Mouse (Mus musculus) mouse trophoblast stem cell (cell line): ENCODE measurements around the gene Slc47a2.

Source experiments
- in situ Hi-C, 2 experiments: fragments of 300-500 bp; cut with MseI, MboI; formaldehyde crosslinking; loops; 2 replicates in 1 of 2; 3 replicates in 1 of 2; pipeline ENCODE4 v1.15.1; 2025

Slc47a2 gene

GRCm38 (mm10) chr11:61342505-61343420, at the start of gene Slc47a2:
Gene Slc47a2, minus strand, starts transcription at chr11:61342860.
- in situ Hi-C loops: no loop called here

DNA sequence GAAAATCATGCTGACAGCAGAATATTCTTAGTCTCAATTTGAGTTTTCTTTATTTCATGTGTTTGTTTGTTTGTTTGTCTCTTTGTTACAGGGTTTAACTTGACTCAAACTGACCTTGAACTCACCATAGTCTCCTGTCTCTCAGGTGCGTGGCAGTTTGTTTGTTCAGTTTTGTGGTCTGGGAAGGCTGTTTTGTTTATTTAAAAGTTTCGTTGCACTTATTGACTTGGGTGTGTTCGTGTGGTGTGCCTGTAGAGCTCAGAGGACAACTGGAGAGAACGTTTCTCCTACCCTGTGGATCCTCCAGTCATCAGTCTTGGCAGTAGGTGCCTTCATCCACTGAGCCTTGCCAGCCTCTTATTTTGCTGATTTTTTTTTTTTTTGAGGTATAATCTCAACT, 46.3 kb upstream of the Slc47a2 start:
- in situ Hi-C loops: loop anchor here in 1 of 2 experiments (5.0 kb wide), 1 partner anchor 37 kb away; no protein-coding TSS in a partner anchor

GRCm38 (mm10) chr11:61388012-61388411, 45.4 kb upstream of the Slc47a2 start:
- in situ Hi-C loops: loop anchor here in 1 of 2 experiments (5.0 kb wide), 1 partner anchor 36 kb away; no protein-coding TSS in a partner anchor

DNA sequence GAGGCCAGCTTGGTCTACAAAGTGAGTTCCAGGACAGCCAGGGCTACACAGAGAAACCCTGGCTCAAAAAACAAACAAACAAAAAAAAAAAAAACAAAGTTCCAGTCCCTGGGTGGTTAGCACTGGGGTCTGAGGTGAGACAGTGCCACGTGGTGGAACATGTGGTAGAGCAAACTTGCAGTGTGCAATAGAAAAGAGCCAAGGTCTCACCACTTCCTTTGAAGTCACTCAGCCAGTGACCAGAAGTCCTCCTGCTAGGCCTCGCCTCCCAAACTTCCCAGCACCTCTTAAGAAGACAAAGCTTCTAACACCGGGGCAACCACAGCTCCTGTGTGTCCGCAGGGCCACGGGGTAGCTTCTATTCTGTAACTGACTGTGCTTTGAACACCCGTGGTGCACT, 44.6 kb upstream of the Slc47a2 start:
- in situ Hi-C loops: loop anchor here in 1 of 2 experiments (5.0 kb wide), 1 partner anchor 35 kb away; no protein-coding TSS in a partner anchor

DNA sequence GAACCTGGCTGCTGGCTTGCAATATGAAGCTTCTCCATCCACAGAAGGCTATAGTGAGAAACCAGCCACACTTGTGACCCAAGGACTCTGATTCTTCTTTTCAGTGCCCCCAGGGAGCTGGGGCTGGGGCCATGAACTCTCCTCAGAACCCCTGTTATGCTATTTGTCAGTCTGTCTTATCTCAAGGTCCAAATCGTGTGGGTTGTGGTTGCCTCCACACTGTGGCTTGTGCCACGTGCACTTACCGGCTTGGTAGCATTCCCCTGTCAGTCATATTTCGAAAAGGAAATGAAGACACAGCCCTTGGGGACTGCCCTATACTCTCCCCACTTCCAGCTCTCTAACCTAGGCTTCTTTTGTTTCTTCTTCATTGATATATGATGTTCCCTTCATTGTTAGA, 43.1 kb upstream of the Slc47a2 start:
- in situ Hi-C loops: loop anchor here in 1 of 2 experiments (5.0 kb wide), 1 partner anchor 33 kb away; no protein-coding TSS in a partner anchor

DNA sequence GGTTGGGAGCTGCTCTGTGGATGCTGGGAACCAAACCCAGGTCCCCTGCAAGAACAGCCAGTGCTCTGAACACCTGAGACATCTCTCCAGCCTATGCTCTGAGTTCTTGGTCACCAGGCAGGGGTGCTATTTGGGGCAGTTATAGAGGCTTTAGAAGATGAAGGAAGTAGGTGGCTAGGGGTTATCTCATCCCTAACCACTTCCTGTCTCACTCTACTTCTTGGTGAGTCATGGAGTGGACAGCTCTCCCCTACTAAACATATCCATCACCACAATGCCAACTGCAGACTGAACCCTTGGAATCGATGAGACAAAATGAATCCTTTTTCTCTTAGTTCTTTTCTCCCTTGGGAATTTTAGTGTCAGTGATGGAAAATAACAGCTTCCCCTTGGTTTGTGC, 38.6 kb upstream of the Slc47a2 start:
- in situ Hi-C loops: no loop called here

GRCm38 (mm10) chr11:61378651-61379050, 36.0 kb upstream of the Slc47a2 start:
- in situ Hi-C loops: no loop called here

DNA sequence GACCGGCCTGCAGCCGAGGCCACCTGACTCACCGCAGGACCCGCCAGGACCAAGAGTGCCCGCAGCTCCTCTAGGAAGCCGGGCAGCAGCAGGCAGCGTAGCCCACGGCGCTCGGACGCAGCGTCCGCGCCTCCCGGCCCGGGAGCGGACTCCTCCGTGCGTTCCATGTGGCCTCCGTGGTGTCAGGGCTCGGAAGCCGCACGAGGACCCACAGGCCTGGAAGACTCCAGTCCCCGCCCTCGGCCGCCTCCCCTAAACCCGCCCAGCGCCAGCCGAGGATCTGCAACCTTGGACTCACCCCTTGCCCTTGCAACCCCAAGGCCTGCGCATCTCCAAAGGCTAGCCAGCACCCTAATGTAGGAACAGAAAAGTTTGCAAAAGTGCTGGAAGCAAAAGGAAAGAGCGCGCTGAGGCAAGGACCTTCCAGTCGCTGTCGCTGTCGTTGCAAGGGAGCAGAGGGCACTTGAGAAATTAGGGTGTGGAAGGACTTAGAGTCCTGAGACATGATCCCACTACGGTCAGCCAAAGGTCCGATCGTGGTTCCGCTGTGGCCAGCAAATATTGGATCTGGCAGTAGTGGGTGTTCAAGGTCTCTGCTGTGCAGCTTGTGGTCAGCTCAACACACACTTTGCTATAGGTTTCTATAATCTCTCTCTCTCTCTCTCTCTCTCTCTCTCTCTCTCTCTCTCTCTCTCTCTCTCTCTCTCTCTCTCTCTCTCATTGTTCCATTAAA, 35.4 kb upstream of the Slc47a2 start, which contains the start of gene Slc47a1:
TSS of gene Slc47a1 (minus strand) at position 465 of the 733 bp plus-strand sequence.
- in situ Hi-C loops: no loop called here

DNA sequence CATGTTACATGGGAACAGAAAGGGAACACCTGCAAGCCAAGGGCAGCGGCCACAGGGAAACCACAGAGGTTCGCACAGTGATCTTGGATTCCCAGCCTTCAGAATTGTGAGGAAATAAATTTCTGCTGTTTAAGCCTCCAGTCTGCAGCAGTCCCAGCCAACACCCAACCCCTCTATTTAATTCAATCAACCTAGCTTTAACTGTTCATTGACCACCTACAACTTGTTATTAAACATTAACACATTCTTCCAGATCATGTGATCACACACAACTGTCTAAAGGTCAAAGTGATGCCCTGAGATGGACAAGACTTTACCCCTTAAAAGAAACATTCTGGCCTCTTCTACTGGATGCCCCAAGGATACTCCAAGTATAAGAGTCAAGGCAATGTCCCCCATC, 26.0 kb upstream of the Slc47a2 start:
- in situ Hi-C loops: no loop called here

DNA sequence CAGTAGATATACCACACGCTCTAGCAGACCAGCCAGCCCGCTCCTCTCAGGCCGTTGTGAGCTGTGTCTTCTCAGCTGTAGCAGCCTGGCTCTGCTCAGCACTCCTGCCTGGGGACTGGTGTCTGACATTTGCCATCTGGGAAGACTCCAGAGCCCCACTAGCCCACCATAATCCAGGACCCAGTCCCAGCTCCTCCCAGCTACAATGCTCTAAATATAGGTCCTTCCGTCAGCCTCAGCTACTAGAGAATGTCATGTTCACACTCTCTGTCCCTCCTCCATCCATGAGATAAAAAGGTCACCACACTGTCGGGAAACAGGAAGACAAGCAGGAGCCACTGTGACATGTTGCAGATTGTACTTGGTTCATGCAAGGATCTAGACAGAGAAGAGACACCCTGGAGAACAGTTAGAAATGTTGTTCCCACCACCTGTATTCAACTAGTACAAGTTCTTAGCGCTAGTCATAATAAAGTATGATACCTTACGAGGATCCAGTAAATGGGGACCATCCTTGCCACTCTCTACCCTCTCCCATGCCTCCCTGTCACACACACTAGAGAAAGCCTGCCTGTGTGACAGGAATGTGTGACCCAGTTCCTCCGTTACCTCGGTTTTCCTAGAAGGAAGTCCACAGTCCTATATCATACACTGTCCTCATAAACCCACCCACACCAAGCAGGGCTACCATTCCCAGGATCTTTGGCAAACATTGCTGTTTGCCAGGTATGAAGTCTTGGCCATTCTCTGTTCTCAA, 24.0 kb upstream of the Slc47a2 start:
- in situ Hi-C loops: no loop called here

DNA sequence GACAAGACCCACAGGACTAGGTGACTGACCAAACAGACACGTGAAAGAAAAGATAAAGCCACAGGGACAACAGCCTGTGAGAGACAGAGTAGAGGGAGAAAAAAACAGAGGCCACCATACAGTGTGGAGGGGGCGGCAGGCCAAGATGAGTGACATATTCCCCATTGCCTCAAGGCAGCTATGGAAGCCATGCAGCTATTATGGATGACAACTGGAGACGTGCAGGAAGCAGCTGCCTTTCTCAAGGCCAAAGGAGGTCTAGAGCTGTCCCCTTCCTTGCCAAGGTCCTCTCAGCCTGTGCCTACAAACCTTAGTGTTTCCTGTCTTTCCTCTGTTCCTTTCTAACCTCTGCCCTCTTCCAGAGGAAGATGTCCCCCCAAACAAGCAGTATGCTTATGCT, 23.3 kb upstream of the Slc47a2 start:
- in situ Hi-C loops: no loop called here

- in situ Hi-C loops: no loop called here
Observed at GRCm38 (mm10) chr11:61364096-61364495, 21.4 kb upstream of the Slc47a2 start.

- in situ Hi-C loops: no loop called here
Observed at GRCm38 (mm10) chr11:61361515-61362190, 19.0 kb upstream of the Slc47a2 start.

DNA sequence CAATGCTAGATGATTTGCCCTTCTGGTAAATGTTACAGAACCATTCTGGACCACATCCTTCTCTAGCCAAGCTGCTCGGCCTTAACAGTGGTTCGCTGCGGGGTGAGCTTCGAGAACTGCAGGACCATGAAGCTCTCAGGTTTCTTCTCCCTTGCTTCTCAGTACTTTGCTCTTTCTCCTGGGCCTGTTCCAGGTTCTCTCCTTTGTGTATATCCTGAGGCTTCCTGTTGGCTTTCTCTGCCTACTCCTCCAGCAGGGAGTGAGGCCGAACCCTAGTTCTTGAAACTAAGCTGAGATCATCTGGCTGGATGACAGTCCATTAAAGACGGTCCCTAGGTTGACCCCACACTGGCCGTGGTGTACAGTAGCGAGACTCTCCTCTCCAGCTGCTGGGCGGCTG, 13.9 kb upstream of the Slc47a2 start:
- in situ Hi-C loops: no loop called here

- in situ Hi-C loops: no loop called here
Observed at GRCm38 (mm10) chr11:61356111-61356510, 13.5 kb upstream of the Slc47a2 start.

DNA sequence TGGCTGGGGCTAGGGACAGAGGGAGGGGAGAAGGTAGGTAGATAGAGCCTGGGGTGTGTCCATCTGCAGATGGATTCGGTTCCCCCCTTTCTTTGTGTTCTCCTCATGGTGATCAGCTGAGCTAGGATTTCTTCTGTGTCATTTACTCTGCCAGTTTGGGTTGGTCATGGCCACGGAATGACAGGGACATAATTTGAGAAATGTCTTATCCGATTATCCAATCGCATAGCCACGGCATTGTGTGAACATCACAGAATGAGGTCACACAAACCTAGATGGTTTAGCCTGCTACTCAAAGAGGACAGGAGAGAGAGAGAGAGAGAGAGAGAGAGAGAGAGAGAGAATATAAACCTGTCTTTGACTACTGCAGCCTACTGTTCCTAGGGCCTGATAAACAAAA, 12.7 kb upstream of the Slc47a2 start:
- in situ Hi-C loops: no loop called here

- in situ Hi-C loops: loop anchor here (5.0 kb wide), 2 partner anchors 33 to 53 kb away; no protein-coding TSS in a partner anchor
Observed at GRCm38 (mm10) chr11:61354346-61354745, 11.7 kb upstream of the Slc47a2 start.

DNA sequence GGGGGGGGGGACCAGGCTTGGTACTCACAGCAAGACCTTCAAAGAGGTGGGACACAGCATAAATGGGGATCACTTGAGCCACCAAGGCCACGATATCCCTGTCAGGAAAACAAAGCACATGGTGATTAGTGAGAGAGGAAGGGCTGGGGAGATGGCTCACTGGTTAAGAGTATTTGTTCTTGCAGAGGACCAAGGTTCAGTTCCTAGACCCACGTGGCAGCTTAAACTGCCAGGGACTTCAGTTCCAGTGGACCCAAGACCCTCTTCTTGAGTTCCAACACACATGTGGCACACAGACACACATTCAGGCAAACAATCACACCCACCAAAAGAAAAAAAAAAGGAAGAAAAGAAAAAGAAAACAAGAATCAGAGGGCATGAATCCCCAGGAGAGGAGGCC, 10.4 kb upstream of the Slc47a2 start:
- in situ Hi-C loops: loop anchor here (5.0 kb wide), 2 partner anchors 34 to 54 kb away; no protein-coding TSS in a partner anchor

DNA sequence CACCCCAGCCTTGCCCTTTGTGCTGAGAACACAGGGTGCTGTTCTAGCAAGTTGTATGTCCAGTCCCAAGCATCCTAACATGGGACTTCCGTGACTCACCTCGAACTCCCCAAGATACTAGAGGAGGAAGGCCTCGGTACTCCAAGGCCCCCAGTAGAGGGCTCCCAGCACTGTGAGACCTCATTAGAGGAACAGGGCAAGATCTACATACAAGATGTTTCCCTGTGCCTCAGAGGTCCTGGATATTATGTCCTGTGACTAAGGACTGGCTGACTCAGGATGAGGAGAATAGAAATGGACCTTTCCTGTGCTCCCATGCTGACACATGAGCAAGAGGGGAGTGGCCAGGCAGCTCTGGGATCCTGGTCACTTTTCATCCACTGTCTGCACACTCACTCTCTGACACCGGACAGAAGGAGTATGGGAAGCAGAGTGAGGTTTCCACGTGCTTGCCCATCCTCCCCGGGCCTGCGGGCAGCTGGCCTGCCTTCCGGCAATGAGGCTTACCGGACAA, 9.5 kb upstream of the Slc47a2 start:
- in situ Hi-C loops: loop anchor here (5.0 kb wide), 2 partner anchors 35 to 55 kb away; no protein-coding TSS in a partner anchor

GRCm38 (mm10) chr11:61349337-61349736, 6.7 kb upstream of the Slc47a2 start:
- in situ Hi-C loops: loop anchor here in 1 of 2 experiments (5.0 kb wide), 1 partner anchor 63 kb away; no protein-coding TSS in a partner anchor
